Mouse (Mus musculus): Measurements from ENCODE around the gene Adgrb2. TPM values are rescaled to one million over a fixed set of nuclear protein-coding genes. Genes with fewer than 3 reads are reported as not detected.

Adgrb2 gene
- polyA plus RNA-seq, 1 experiment from 2014 or later: 2.6 TPM

GRCm38 (mm10) chr4:130048203-130048479 is 63.5 kb downstream of the Adgrb2 start:
- no peaks in the 10 kb centered on the region; the same call in 1 of the 2 replicates for H3K36me3 ChIP-seq (ENCODE audit: control insufficient read depth, insufficient read depth, low read length)
- H3K9me3 ChIP-seq (ENCODE audit: control insufficient read depth, low read length): 0 out of 2 replicates have a peak, but pooled peaks cover 2% of the 10 kb centered on the region
- peak overlapping the region; percentile 72 for H3K9ac ChIP-seq (ENCODE audit: low read depth, low read length)
- H3K4me1 ChIP-seq (ENCODE audit: control insufficient read depth, insufficient read depth, low read length): peaks cover 22% of the 10 kb centered on the region
- H3K4me2 ChIP-seq (replicated peaks; ENCODE audit: low read depth, low read length): peak overlapping the region; percentile 82
- H3K27me3 ChIP-seq (ENCODE audit: control insufficient read depth, insufficient read depth, low read length): no peaks in the 10 kb centered on the region
- H3K4me3 ChIP-seq (ENCODE audit: low read length): peak overlapping the region; percentile 45
- 34% methylated on average over 4 of the region's 4 CpGs for WGBS
- peak; percentile 14; the same call in 1 of the 2 replicates for ATAC-seq (ENCODE audit: low FRiP score, low TSS enrichment)
- peak overlapping the region; percentile 91 for H3K27ac ChIP-seq (ENCODE audit: low read depth, low read length)

GRCm38 (mm10) chr4:130050056-130050824 is 65.6 kb downstream of the Adgrb2 start:
- Histone ChIP-seq H3K4me1 (ENCODE audit: control insufficient read depth, insufficient read depth, low read length) (peaks cover 21% of the 10 kb centered on the region), H3K4me2 (replicated peaks; ENCODE audit: low read depth, low read length) (0 out of 2 replicates have a peak overlapping the region, but pooled peaks have one; percentile 5), H3K9ac (ENCODE audit: low read depth, low read length) (peak overlapping the region; percentile 14; the same call in 1 of the 2 replicates), H3K27me3 (ENCODE audit: control insufficient read depth, insufficient read depth, low read length) (no peaks in the 10 kb centered on the region), H3K9me3 (ENCODE audit: control insufficient read depth, low read length) (0 out of 2 replicates have a peak, but pooled peaks cover 2% of the 10 kb centered on the region), H3K27ac (ENCODE audit: low read depth, low read length) (no peak overlapping the region; the same call in 1 of the 2 replicates), H3K4me3 (ENCODE audit: low read length) (no peak overlapping the region), H3K36me3 (ENCODE audit: control insufficient read depth, insufficient read depth, low read length) (no peaks in the 10 kb centered on the region; the same call in 1 of the 2 replicates)
- no peak for ATAC-seq (ENCODE audit: low FRiP score, low TSS enrichment)
- WGBS: 77% methylated on average over 8 of the region's 8 CpGs

GRCm38 (mm10) chr4:130052283-130052682 is 67.6 kb downstream of the Adgrb2 start:
- H3K4me2 ChIP-seq (replicated peaks; ENCODE audit: low read depth, low read length): no peak overlapping the region
- H3K27me3 ChIP-seq (ENCODE audit: control insufficient read depth, insufficient read depth, low read length): no peaks in the 10 kb centered on the region
- H3K9ac ChIP-seq (ENCODE audit: low read depth, low read length): no peak overlapping the region
- H3K27ac ChIP-seq (ENCODE audit: low read depth, low read length): no peak overlapping the region
- no peaks in the 10 kb centered on the region; the same call in 1 of the 2 replicates for H3K36me3 ChIP-seq (ENCODE audit: control insufficient read depth, insufficient read depth, low read length)
- H3K9me3 ChIP-seq (ENCODE audit: control insufficient read depth, low read length): 0 out of 2 replicates have a peak, but pooled peaks cover 2% of the 10 kb centered on the region
- H3K4me1 ChIP-seq (ENCODE audit: control insufficient read depth, insufficient read depth, low read length): peaks cover 13% of the 10 kb centered on the region
- 89% methylated on average over 3 of the region's 3 CpGs for WGBS
- H3K4me3 ChIP-seq (ENCODE audit: low read length): no peak overlapping the region
- ATAC-seq (ENCODE audit: low FRiP score, low TSS enrichment): no peak

- Histone ChIP-seq H3K36me3 (ENCODE audit: control insufficient read depth, insufficient read depth, low read length) (no peaks in the 10 kb centered on the region; the same call in 1 of the 2 replicates), H3K4me1 (ENCODE audit: control insufficient read depth, insufficient read depth, low read length) (peaks cover 7% of the 10 kb centered on the region), H3K9me3 (ENCODE audit: control insufficient read depth, low read length) (0 out of 2 replicates have a peak, but pooled peaks cover 2% of the 10 kb centered on the region), H3K4me2 (replicated peaks; ENCODE audit: low read depth, low read length) (no peak overlapping the region), H3K9ac (ENCODE audit: low read depth, low read length) (no peak overlapping the region), H3K27ac (ENCODE audit: low read depth, low read length) (no peak overlapping the region), H3K4me3 (ENCODE audit: low read length) (no peak overlapping the region), H3K27me3 (ENCODE audit: control insufficient read depth, insufficient read depth, low read length) (no peaks in the 10 kb centered on the region)
- WGBS: 92% methylated on average over 9 of the region's 9 CpGs
- ATAC-seq (ENCODE audit: low FRiP score, low TSS enrichment): no peak
These were observed 68.4 kb downstream of the Adgrb2 start for GRCm38 (mm10) chr4:130053111-130053510.

GRCm38 (mm10) chr4:130054727-130055126 is 70.1 kb downstream of the Adgrb2 start:
- Histone ChIP-seq H3K27me3 (ENCODE audit: control insufficient read depth, insufficient read depth, low read length) (no peaks in the 10 kb centered on the region), H3K9ac (ENCODE audit: low read depth, low read length) (no peak overlapping the region), H3K27ac (ENCODE audit: low read depth, low read length) (no peak overlapping the region), H3K4me1 (ENCODE audit: control insufficient read depth, insufficient read depth, low read length) (peaks cover 5% of the 10 kb centered on the region), H3K36me3 (ENCODE audit: control insufficient read depth, insufficient read depth, low read length) (peaks cover 3% of the 10 kb centered on the region; the same call in 1 of the 2 replicates), H3K4me2 (replicated peaks; ENCODE audit: low read depth, low read length) (no peak overlapping the region), H3K9me3 (ENCODE audit: control insufficient read depth, low read length) (0 out of 2 replicates have a peak, but pooled peaks cover 2% of the 10 kb centered on the region), H3K4me3 (ENCODE audit: low read length) (no peak overlapping the region)
- 50% methylated on average over 1 of the region's 1 CpGs for WGBS
- ATAC-seq (ENCODE audit: low FRiP score, low TSS enrichment): no peak

- H3K9ac ChIP-seq (ENCODE audit: low read depth, low read length): no peak overlapping the region
- H3K27ac ChIP-seq (ENCODE audit: low read depth, low read length): no peak overlapping the region
- WGBS: 75% methylated on average over 14 of the region's 14 CpGs
- no peak overlapping the region for H3K4me2 ChIP-seq (replicated peaks; ENCODE audit: low read depth, low read length)
- no peak for ATAC-seq (ENCODE audit: low FRiP score, low TSS enrichment)
- 0 out of 2 replicates have a peak, but pooled peaks cover 2% of the 10 kb centered on the region for H3K9me3 ChIP-seq (ENCODE audit: control insufficient read depth, low read length)
- peaks cover 3% of the 10 kb centered on the region; the same call in 1 of the 2 replicates for H3K36me3 ChIP-seq (ENCODE audit: control insufficient read depth, insufficient read depth, low read length)
- H3K4me3 ChIP-seq (ENCODE audit: low read length): no peak overlapping the region
- no peaks in the 10 kb centered on the region; the same call in 1 of the 2 replicates for H3K4me1 ChIP-seq (ENCODE audit: control insufficient read depth, insufficient read depth, low read length)
- H3K27me3 ChIP-seq (ENCODE audit: control insufficient read depth, insufficient read depth, low read length): no peaks in the 10 kb centered on the region
These were observed 70.7 kb downstream of the Adgrb2 start for GRCm38 (mm10) chr4:130055160-130056010.

- WGBS: 48% methylated on average over 3 of the region's 3 CpGs
- no peak for ATAC-seq (ENCODE audit: low FRiP score, low TSS enrichment)
- H3K36me3 ChIP-seq (ENCODE audit: control insufficient read depth, insufficient read depth, low read length): peaks cover 3% of the 10 kb centered on the region; the same call in 1 of the 2 replicates
These were observed 71.3 kb downstream of the Adgrb2 start for GRCm38 (mm10) chr4:130056011-130056322.

GRCm38 (mm10) chr4:130056471-130056870 is 71.8 kb downstream of the Adgrb2 start:
- peaks cover 3% of the 10 kb centered on the region; the same call in 1 of the 2 replicates for H3K36me3 ChIP-seq (ENCODE audit: control insufficient read depth, insufficient read depth, low read length)
- WGBS: 60% methylated on average over 3 of the region's 3 CpGs

More at GRCm38 (mm10) chr4:130056011-130056322, 71.3 kb downstream of the Adgrb2 start:
- Histone ChIP-seq H3K4me1 (ENCODE audit: control insufficient read depth, insufficient read depth, low read length) (no peaks in the 10 kb centered on the region), H3K9me3 (ENCODE audit: control insufficient read depth, low read length) (0 out of 2 replicates have a peak, but pooled peaks cover 2% of the 10 kb centered on the region), H3K9ac (ENCODE audit: low read depth, low read length) (no peak overlapping the region), H3K4me3 (ENCODE audit: low read length) (no peak overlapping the region), H3K27me3 (ENCODE audit: control insufficient read depth, insufficient read depth, low read length) (no peaks in the 10 kb centered on the region), H3K4me2 (replicated peaks; ENCODE audit: low read depth, low read length) (no peak overlapping the region), H3K27ac (ENCODE audit: low read depth, low read length) (no peak overlapping the region)

More at GRCm38 (mm10) chr4:130056471-130056870, 71.8 kb downstream of the Adgrb2 start:
- H3K27me3 ChIP-seq (ENCODE audit: control insufficient read depth, insufficient read depth, low read length): no peaks in the 10 kb centered on the region
- H3K4me1 ChIP-seq (ENCODE audit: control insufficient read depth, insufficient read depth, low read length): no peaks in the 10 kb centered on the region
- H3K9ac ChIP-seq (ENCODE audit: low read depth, low read length): no peak overlapping the region
- 0 out of 2 replicates have a peak, but pooled peaks cover 2% of the 10 kb centered on the region for H3K9me3 ChIP-seq (ENCODE audit: control insufficient read depth, low read length)
- H3K4me3 ChIP-seq (ENCODE audit: low read length): no peak overlapping the region
- ATAC-seq (ENCODE audit: low FRiP score, low TSS enrichment): no peak
- no peak overlapping the region for H3K27ac ChIP-seq (ENCODE audit: low read depth, low read length)
- H3K4me2 ChIP-seq (replicated peaks; ENCODE audit: low read depth, low read length): no peak overlapping the region
